Mouse (Mus musculus) lung, adult 2 months (tissue): ENCODE results near the gene Lrrc4b.

Source experiments
- CTCF ChIP-seq: fragments of 200-500 bp; IDR thresholded peaks from 2 replicates; pipeline ENCODE4 v1.5.1; 2011; ENCODE audit warnings: mild to moderate bottlenecking, low read length, control low read depth; ENCODE audit not compliant: insufficient read depth
- POLR2A ChIP-seq: fragments of 200-500 bp; IDR thresholded peaks from 2 replicates; pipeline ENCODE4 v1.6.1; 2011; ENCODE audit warnings: low read depth, mild to moderate bottlenecking, control low read depth, low read length, borderline replicate concordance; ENCODE audit errors: extremely low read depth

DNA sequence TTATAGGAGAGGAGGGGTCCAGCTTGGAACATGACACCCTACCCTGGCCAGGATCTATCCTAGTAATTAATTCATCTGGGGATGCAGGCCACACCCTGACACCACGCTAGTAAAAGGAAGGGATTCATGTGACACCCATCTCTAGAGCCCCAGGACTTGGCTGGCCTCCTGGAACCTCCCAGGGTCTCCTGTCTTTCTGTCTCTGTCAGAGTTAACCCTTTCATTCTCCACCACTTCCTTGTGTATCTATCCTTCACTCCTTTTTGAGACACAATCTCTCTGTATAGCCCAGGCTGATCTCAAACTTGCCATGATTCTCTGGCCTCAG is 43.7 kb downstream of the Lrrc4b start:
- TF ChIP-seq POLR2A: no peak
- no peak for TF ChIP-seq CTCF
